Mouse (Mus musculus) hindbrain, embryonic 16.5 days (tissue): Measurements from ENCODE around the gene Ttll10. TPM values are rescaled to one million over a fixed set of nuclear protein-coding genes. Genes with fewer than 3 reads are reported as not detected.
A peak's percentile ranks its signal among the peaks of the same experiment; 100 is the strongest.

Experiments
- ATAC-seq: fragments of 200-750 bp; cut with Nextera tagmentation; 2 replicates; pipeline ENCODE4 v1.8.0; 2017; ENCODE audit warnings: moderate TSS enrichment, moderate library complexity
- H3K27ac ChIP-seq: fragments of 300-500 bp; sonication (generic); 2 replicates; pipeline ENCODE4 v1.5.1; 2014; ENCODE audit warnings: low read depth, mild to moderate bottlenecking, control low read depth, low read length, moderate library complexity
- H3K27me3 ChIP-seq: fragments of 300-500 bp; sonication (generic); replicated peaks from 2 replicates; pipeline ENCODE4 v1.6.1; 2014; ENCODE audit warnings: low read length; ENCODE audit not compliant: control insufficient read depth, insufficient read depth
- H3K36me3 ChIP-seq: fragments of 300-500 bp; sonication (generic); 2 replicates; pipeline ENCODE4 v1.6.1; 2014; ENCODE audit warnings: mild to moderate bottlenecking, low read length, moderate library complexity, mixed read lengths; ENCODE audit not compliant: control insufficient read depth, insufficient read depth
- H3K4me1 ChIP-seq: fragments of 300-500 bp; sonication (generic); 2 replicates; pipeline ENCODE4 v1.6.1; 2014; ENCODE audit warnings: low read depth, low read length; ENCODE audit not compliant: control insufficient read depth, insufficient read depth
- H3K4me2 ChIP-seq: fragments of 300-500 bp; sonication (generic); 2 replicates; pipeline ENCODE4 v1.6.1; 2014; ENCODE audit warnings: mild to moderate bottlenecking, low read length, control low read depth, moderate library complexity
- H3K4me3 ChIP-seq: fragments of 300-500 bp; sonication (generic); 2 replicates; pipeline ENCODE4 v1.5.1; 2014; ENCODE audit warnings: mild to moderate bottlenecking, low read length, control low read depth, moderate library complexity
- H3K9ac ChIP-seq: fragments of 300-500 bp; sonication (generic); 2 replicates; pipeline ENCODE4 v1.6.1; 2014; ENCODE audit warnings: low read depth, mild to moderate bottlenecking, control low read depth, low read length, moderate library complexity
- H3K9me3 ChIP-seq: fragments of 300-500 bp; sonication (generic); 2 replicates; pipeline ENCODE4 v1.6.1; 2014; ENCODE audit warnings: mild to moderate bottlenecking, low read length, moderate library complexity; ENCODE audit not compliant: control insufficient read depth
- WGBS: fragments of 180-500 bp; shearing (Covaris S2); extraction: QIAGEN DNeasy Blood & Tissue Kit; methylation state at CpG from one replicate; pipeline ENCODE4 v1.1.7; 2014; 5-methylcytosine and 5-hydroxymethylcytosine counted together
- polyA plus RNA-seq: library from polyadenylated mRNA; unstranded; fragments of >200 nt; fragmentation: Nextera tagmentation; extraction: Ambion mirVana; gene quantifications from 2 replicates; pipeline ENCODE4 v1.2.1, GENCODE M21; 2015

The Ttll10 gene
- polyA plus RNA-seq, 1 experiment from 2014 or later = not detected

- H3K9me3 ChIP-seq = no peaks in the 10 kb centered on the region
- H3K36me3 ChIP-seq = no peaks in the 10 kb centered on the region
- ATAC-seq = no peak
- WGBS = 42% methylated on average over 5 of the region's 5 CpGs
- H3K27me3 ChIP-seq = no peaks in the 10 kb centered on the region
- H3K4me1 ChIP-seq = no peaks in the 10 kb centered on the region
- no peak overlapping the region for H3K4me3 ChIP-seq
- no peak overlapping the region for H3K27ac ChIP-seq
- H3K4me2 ChIP-seq = no peak overlapping the region
- H3K9ac ChIP-seq = no peak overlapping the region
Observed at GRCm38 (mm10) chr4:156087398-156088087, 28.3 kb upstream of the Ttll10 start.

GRCm38 (mm10) chr4:156085256-156085655 lies 26.0 kb upstream of the Ttll10 start:
- no peaks in the 10 kb centered on the region for H3K36me3 ChIP-seq
- no peaks in the 10 kb centered on the region for H3K4me1 ChIP-seq
- no peaks in the 10 kb centered on the region for H3K27me3 ChIP-seq
- H3K4me3 ChIP-seq = no peak overlapping the region
- H3K4me2 ChIP-seq = no peak overlapping the region
- H3K9me3 ChIP-seq = no peaks in the 10 kb centered on the region
- 86% methylated on average over 8 of the region's 8 CpGs for WGBS
- H3K9ac ChIP-seq = no peak overlapping the region
- no peak overlapping the region for H3K27ac ChIP-seq
- no peak for ATAC-seq

GRCm38 (mm10) chr4:156084096-156084879 lies 25.1 kb upstream of the Ttll10 start:
- H3K9me3 ChIP-seq = no peaks in the 10 kb centered on the region
- no peak overlapping the region for H3K4me2 ChIP-seq
- no peaks in the 10 kb centered on the region for H3K36me3 ChIP-seq
- H3K9ac ChIP-seq = no peak overlapping the region
- no peaks in the 10 kb centered on the region for H3K27me3 ChIP-seq
- no peaks in the 10 kb centered on the region for H3K4me1 ChIP-seq
- no peak overlapping the region for H3K27ac ChIP-seq
- H3K4me3 ChIP-seq = no peak overlapping the region
- no peak for ATAC-seq
- 85% methylated on average over 9 of the region's 9 CpGs for WGBS

GRCm38 (mm10) chr4:156083348-156083747 lies 24.1 kb upstream of the Ttll10 start:
- peaks cover under 1% of the 10 kb centered on the region for H3K27me3 ChIP-seq
- H3K4me2 ChIP-seq = no peak overlapping the region
- H3K9me3 ChIP-seq = no peaks in the 10 kb centered on the region
- WGBS = 74% methylated on average over 5 of the region's 5 CpGs
- ATAC-seq = no peak
- no peaks in the 10 kb centered on the region for H3K4me1 ChIP-seq
- H3K36me3 ChIP-seq = no peaks in the 10 kb centered on the region
- H3K9ac ChIP-seq = no peak overlapping the region
- H3K27ac ChIP-seq = no peak overlapping the region
- H3K4me3 ChIP-seq = no peak overlapping the region

- Histone ChIP-seq H3K27ac (no peak overlapping the region), H3K9ac (no peak overlapping the region), H3K4me3 (no peak overlapping the region), H3K36me3 (no peaks in the 10 kb centered on the region), H3K27me3 (peaks cover 7% of the 10 kb centered on the region), H3K4me2 (no peak overlapping the region), H3K4me1 (peaks cover 5% of the 10 kb centered on the region), H3K9me3 (no peaks in the 10 kb centered on the region)
- ATAC-seq = no peak
- 64% methylated on average over 4 of the region's 4 CpGs for WGBS
Observed at GRCm38 (mm10) chr4:156082621-156083234, 23.5 kb upstream of the Ttll10 start.

- Histone ChIP-seq H3K9me3 (no peaks in the 10 kb centered on the region), H3K4me3 (peak overlapping the region; percentile 43), H3K4me2 (peak overlapping the region; percentile 73), H3K9ac (peak overlapping the region; percentile 57), H3K4me1 (peaks cover 8% of the 10 kb centered on the region), H3K27ac (no peak overlapping the region), H3K27me3 (peaks cover 8% of the 10 kb centered on the region), H3K36me3 (no peaks in the 10 kb centered on the region)
- peak; percentile 37; the same call in 1 of the 2 replicates for ATAC-seq
- WGBS = under 1% methylated on average over 51 of the region's 58 CpGs
Observed at GRCm38 (mm10) chr4:156077499-156078301, 18.5 kb upstream of the Ttll10 start.

GRCm38 (mm10) chr4:156076911-156077382 lies 17.7 kb upstream of the Ttll10 start:
- peaks cover 8% of the 10 kb centered on the region for H3K27me3 ChIP-seq
- 11% methylated on average over 8 of the region's 8 CpGs for WGBS
- no peak overlapping the region for H3K27ac ChIP-seq
- H3K9me3 ChIP-seq = no peaks in the 10 kb centered on the region
- H3K4me3 ChIP-seq = peak overlapping the region; percentile 43; the same call in 1 of the 2 replicates
- H3K4me1 ChIP-seq = peaks cover 8% of the 10 kb centered on the region
- no peak for ATAC-seq
- H3K4me2 ChIP-seq = peak overlapping the region; percentile 73
- H3K36me3 ChIP-seq = no peaks in the 10 kb centered on the region
- H3K9ac ChIP-seq = no peak overlapping the region; the same call in 1 of the 2 replicates

GRCm38 (mm10) chr4:156070716-156071115 lies 11.5 kb upstream of the Ttll10 start:
- Histone ChIP-seq H3K27ac (no peak overlapping the region), H3K27me3 (no peaks in the 10 kb centered on the region; the same call in 1 of the 2 replicates), H3K4me1 (no peaks in the 10 kb centered on the region; the same call in 1 of the 2 replicates), H3K36me3 (no peaks in the 10 kb centered on the region), H3K4me3 (no peak overlapping the region), H3K9ac (no peak overlapping the region), H3K4me2 (no peak overlapping the region), H3K9me3 (no peaks in the 10 kb centered on the region)
- WGBS = 48% methylated on average over 2 of the region's 2 CpGs
- ATAC-seq = no peak
